Mouse (Mus musculus) hindbrain, embryonic 13.5 days (tissue): ENCODE measurements around the gene Cdc45. TPM values are rescaled to one million over a fixed set of nuclear protein-coding genes. Genes with fewer than 3 reads are reported as not detected.

Source experiments
- ATAC-seq: fragments of 200-750 bp; cut with Nextera tagmentation; 2 replicates; pipeline ENCODE4 v1.8.0; 2017; ENCODE audit warnings: moderate TSS enrichment; ENCODE audit not compliant: low FRiP score
- H3K27ac ChIP-seq: fragments of 300-500 bp; sonication (generic); 2 replicates; pipeline ENCODE4 v1.5.1; 2015; ENCODE audit warnings: inconsistent platforms, mild to moderate bottlenecking, moderate library complexity
- H3K27me3 ChIP-seq: fragments of 300-500 bp; sonication (generic); 2 replicates; pipeline ENCODE4 v1.6.1; 2015; ENCODE audit warnings: mild to moderate bottlenecking, inconsistent platforms
- H3K36me3 ChIP-seq: fragments of 300-500 bp; sonication (generic); 2 replicates; pipeline ENCODE4 v1.6.1; 2015; ENCODE audit warnings: mild to moderate bottlenecking, inconsistent platforms
- H3K4me1 ChIP-seq: fragments of 300-500 bp; sonication (generic); replicated peaks from 2 replicates; pipeline ENCODE4 v1.6.1; 2015; ENCODE audit warnings: inconsistent platforms
- H3K4me2 ChIP-seq: fragments of 300-500 bp; sonication (generic); 2 replicates; pipeline ENCODE4 v1.6.1; 2015; ENCODE audit warnings: inconsistent platforms, mild to moderate bottlenecking, moderate library complexity
- H3K4me3 ChIP-seq: fragments of 300-500 bp; sonication (generic); 2 replicates; pipeline ENCODE4 v1.5.1; 2015; ENCODE audit warnings: mild to moderate bottlenecking, inconsistent platforms
- H3K9ac ChIP-seq: fragments of 300-500 bp; sonication (generic); 2 replicates; pipeline ENCODE4 v1.6.1; 2015; ENCODE audit warnings: mild to moderate bottlenecking, inconsistent platforms
- H3K9me3 ChIP-seq: fragments of 300-500 bp; sonication (generic); 2 replicates; pipeline ENCODE4 v1.6.1; 2016; ENCODE audit warnings: inconsistent platforms
- WGBS: fragments of 180-500 bp; shearing (Covaris S2); methylation state at CpG from one replicate; pipeline ENCODE4 v1.1.7; 2015; 5-methylcytosine and 5-hydroxymethylcytosine counted together
- polyA plus RNA-seq: library from polyadenylated mRNA; unstranded; fragments of >200 nt; fragmentation: Nextera tagmentation; extraction: Ambion mirVana; gene quantifications from 2 replicates; pipeline ENCODE4 v1.2.1, GENCODE M21; 2015

Gene Cdc45
- polyA plus RNA-seq, 1 experiment from 2014 or later, result 12.3 TPM

- Histone ChIP-seq H3K4me3 (no peak overlapping the region), H3K27ac (no peak overlapping the region), H3K9ac (no peak overlapping the region), H3K4me1 (no peaks in the 10 kb centered on the region), H3K9me3 (no peaks in the 10 kb centered on the region), H3K4me2 (no peak overlapping the region), H3K36me3 (peaks cover 97% of the 10 kb centered on the region), H3K27me3 (no peaks in the 10 kb centered on the region)
- 60% methylated on average over 4 of the region's 4 CpGs for WGBS
- no peak for ATAC-seq
Observed at GRCm38 (mm10) chr16:18822925-18823324, 11.1 kb upstream of the Cdc45 start.

- no peak for ATAC-seq
- WGBS, result 89% methylated on average over 1 of the region's 1 CpGs
- Histone ChIP-seq H3K9ac (no peak overlapping the region), H3K36me3 (peaks cover 97% of the 10 kb centered on the region), H3K4me1 (no peaks in the 10 kb centered on the region), H3K27ac (no peak overlapping the region), H3K4me2 (no peak overlapping the region), H3K9me3 (no peaks in the 10 kb centered on the region), H3K4me3 (no peak overlapping the region), H3K27me3 (no peaks in the 10 kb centered on the region)
Observed at GRCm38 (mm10) chr16:18822356-18822755, 10.6 kb upstream of the Cdc45 start.

GRCm38 (mm10) chr16:18812385-18812910 is 661 bp upstream of the Cdc45 start:
- no peaks in the 10 kb centered on the region for H3K9me3 ChIP-seq
- ATAC-seq, result peak; percentile 55
- H3K27me3 ChIP-seq, result no peaks in the 10 kb centered on the region
- peak overlapping the region; percentile 63 for H3K4me3 ChIP-seq
- peaks cover 22% of the 10 kb centered on the region for H3K4me1 ChIP-seq
- H3K4me2 ChIP-seq, result peak overlapping the region; percentile 71
- peak overlapping the region; percentile 80 for H3K9ac ChIP-seq
- H3K27ac ChIP-seq, result peak overlapping the region; percentile 25
- WGBS, result 1% methylated on average over 31 of the region's 31 CpGs
- peaks cover 23% of the 10 kb centered on the region for H3K36me3 ChIP-seq

GRCm38 (mm10) chr16:18811032-18811431 is 755 bp downstream of the Cdc45 start:
- H3K9me3 ChIP-seq, result no peaks in the 10 kb centered on the region
- peak overlapping the region; percentile 64 for H3K9ac ChIP-seq
- H3K4me1 ChIP-seq, result peaks cover 22% of the 10 kb centered on the region
- peak overlapping the region; percentile 82 for H3K4me2 ChIP-seq
- H3K36me3 ChIP-seq, result peaks cover 9% of the 10 kb centered on the region
- 7% methylated on average over 5 of the region's 5 CpGs for WGBS
- no peak overlapping the region for H3K27ac ChIP-seq
- peak; percentile 19; the same call in 1 of the 2 replicates for ATAC-seq
- no peaks in the 10 kb centered on the region for H3K27me3 ChIP-seq
- peak overlapping the region; percentile 63 for H3K4me3 ChIP-seq

- ATAC-seq, result no peak
- Histone ChIP-seq H3K9ac (no peak overlapping the region), H3K4me2 (no peak overlapping the region), H3K4me3 (no peak overlapping the region), H3K36me3 (peaks cover 11% of the 10 kb centered on the region), H3K9me3 (no peaks in the 10 kb centered on the region), H3K4me1 (peaks cover 20% of the 10 kb centered on the region), H3K27me3 (no peaks in the 10 kb centered on the region), H3K27ac (no peak overlapping the region)
- 97% methylated on average over 5 of the region's 5 CpGs for WGBS
Observed at GRCm38 (mm10) chr16:18809001-18809400, 2.8 kb downstream of the Cdc45 start.

GRCm38 (mm10) chr16:18805746-18806145 is 6.0 kb downstream of the Cdc45 start:
- ATAC-seq, result no peak
- 97% methylated on average over 2 of the region's 2 CpGs for WGBS
- no peak overlapping the region for H3K9ac ChIP-seq
- H3K4me2 ChIP-seq, result no peak overlapping the region
- H3K27ac ChIP-seq, result no peak overlapping the region
- peaks cover under 1% of the 10 kb centered on the region for H3K4me1 ChIP-seq
- H3K4me3 ChIP-seq, result no peak overlapping the region
- no peaks in the 10 kb centered on the region for H3K27me3 ChIP-seq
- H3K36me3 ChIP-seq, result peaks cover 11% of the 10 kb centered on the region
- no peaks in the 10 kb centered on the region for H3K9me3 ChIP-seq

GRCm38 (mm10) chr16:18798841-18799240 is 12.9 kb downstream of the Cdc45 start:
- no peaks in the 10 kb centered on the region for H3K4me1 ChIP-seq
- WGBS, result 75% methylated on average over 2 of the region's 2 CpGs
- no peak overlapping the region for H3K4me2 ChIP-seq
- peak; percentile 59; the same call in 1 of the 2 replicates for ATAC-seq
- H3K4me3 ChIP-seq, result no peak overlapping the region
- no peak overlapping the region for H3K27ac ChIP-seq
- no peak overlapping the region for H3K9ac ChIP-seq
- H3K27me3 ChIP-seq, result no peaks in the 10 kb centered on the region
- H3K9me3 ChIP-seq, result no peaks in the 10 kb centered on the region
- H3K36me3 ChIP-seq, result peaks cover 12% of the 10 kb centered on the region; the same call in 1 of the 2 replicates

GRCm38 (mm10) chr16:18798151-18798550 is 13.6 kb downstream of the Cdc45 start:
- WGBS, result 91% methylated on average over 5 of the region's 5 CpGs
- H3K4me1 ChIP-seq, result no peaks in the 10 kb centered on the region
- H3K4me2 ChIP-seq, result no peak overlapping the region
- ATAC-seq, result no peak
- no peak overlapping the region for H3K9ac ChIP-seq
- no peak overlapping the region for H3K27ac ChIP-seq
- no peaks in the 10 kb centered on the region for H3K27me3 ChIP-seq
- H3K9me3 ChIP-seq, result no peaks in the 10 kb centered on the region
- peaks cover 12% of the 10 kb centered on the region; the same call in 1 of the 2 replicates for H3K36me3 ChIP-seq
- no peak overlapping the region for H3K4me3 ChIP-seq

- Histone ChIP-seq H3K4me1 (no peaks in the 10 kb centered on the region), H3K27me3 (no peaks in the 10 kb centered on the region), H3K4me3 (no peak overlapping the region), H3K36me3 (peaks cover 12% of the 10 kb centered on the region; the same call in 1 of the 2 replicates), H3K27ac (no peak overlapping the region), H3K4me2 (no peak overlapping the region), H3K9me3 (no peaks in the 10 kb centered on the region), H3K9ac (peak overlapping the region; percentile 49; the same call in 1 of the 2 replicates)
- WGBS, result 88% methylated on average over 7 of the region's 7 CpGs
- no peak for ATAC-seq
Observed at GRCm38 (mm10) chr16:18796645-18797044, 15.1 kb downstream of the Cdc45 start.

GRCm38 (mm10) chr16:18795223-18795899 is 16.4 kb downstream of the Cdc45 start:
- Histone ChIP-seq H3K4me3 (no peak overlapping the region), H3K9me3 (no peaks in the 10 kb centered on the region), H3K36me3 (peaks cover 12% of the 10 kb centered on the region; the same call in 1 of the 2 replicates), H3K4me1 (no peaks in the 10 kb centered on the region), H3K9ac (no peak overlapping the region), H3K27me3 (no peaks in the 10 kb centered on the region), H3K4me2 (no peak overlapping the region), H3K27ac (no peak overlapping the region)
- 87% methylated on average over 11 of the region's 11 CpGs for WGBS
- ATAC-seq, result no peak

- ATAC-seq, result no peak
- no peaks in the 10 kb centered on the region for H3K4me1 ChIP-seq
- H3K4me3 ChIP-seq, result no peak overlapping the region
- 90% methylated on average over 10 of the region's 10 CpGs for WGBS
- H3K4me2 ChIP-seq, result no peak overlapping the region
- no peak overlapping the region for H3K27ac ChIP-seq
- H3K9ac ChIP-seq, result no peak overlapping the region
- H3K27me3 ChIP-seq, result no peaks in the 10 kb centered on the region
- no peaks in the 10 kb centered on the region for H3K9me3 ChIP-seq
- peaks cover 11% of the 10 kb centered on the region for H3K36me3 ChIP-seq
Observed at GRCm38 (mm10) chr16:18788627-18789406, 23.0 kb downstream of the Cdc45 start.

- Histone ChIP-seq H3K36me3 (peaks cover 11% of the 10 kb centered on the region), H3K27ac (no peak overlapping the region), H3K4me1 (no peaks in the 10 kb centered on the region), H3K9me3 (no peaks in the 10 kb centered on the region), H3K4me2 (no peak overlapping the region), H3K9ac (no peak overlapping the region), H3K27me3 (no peaks in the 10 kb centered on the region), H3K4me3 (no peak overlapping the region)
- no peak for ATAC-seq
- 95% methylated on average over 10 of the region's 10 CpGs for WGBS
Observed at GRCm38 (mm10) chr16:18786652-18787051, 25.1 kb downstream of the Cdc45 start.
